Mouse (Mus musculus) liver, embryonic 16.5 days (tissue): ENCODE data around the gene Pex7. TPM values are rescaled to one million over a fixed set of nuclear protein-coding genes. Genes with fewer than 3 reads are reported as not detected.
A peak's percentile ranks its signal among the peaks of the same experiment; 100 is the strongest.

Experiments
- ATAC-seq: fragments of 200-750 bp; cut with Nextera tagmentation; 2 replicates; pipeline ENCODE4 v1.8.0; 2017; ENCODE audit warnings: low read depth, mild to moderate bottlenecking, moderate number of reproducible peaks, moderate library complexity
- H3K27ac ChIP-seq: fragments of 300-500 bp; sonication (generic); 2 replicates; pipeline ENCODE4 v1.5.1; 2014; ENCODE audit warnings: mild to moderate bottlenecking, low read length
- H3K27me3 ChIP-seq: fragments of 300-500 bp; sonication (generic); 2 replicates; pipeline ENCODE4 v1.6.1; 2014; ENCODE audit warnings: low read depth, low read length, mixed read lengths; ENCODE audit not compliant: control insufficient read depth, insufficient read depth
- H3K36me3 ChIP-seq: fragments of 300-500 bp; sonication (generic); 2 replicates; pipeline ENCODE4 v1.6.1; 2014; ENCODE audit warnings: mild to moderate bottlenecking; ENCODE audit not compliant: control insufficient read depth, insufficient read depth
- H3K4me1 ChIP-seq: fragments of 300-500 bp; sonication (generic); 2 replicates; pipeline ENCODE4 v1.6.1; 2014; ENCODE audit warnings: low read depth, low read length, mixed read lengths; ENCODE audit not compliant: control insufficient read depth
- H3K4me2 ChIP-seq: fragments of 300-500 bp; sonication (generic); 2 replicates; pipeline ENCODE4 v1.6.1; 2014; ENCODE audit warnings: low read depth, low read length, mixed read lengths
- H3K4me3 ChIP-seq: fragments of 300-500 bp; sonication (generic); 2 replicates; pipeline ENCODE4 v1.5.1; 2014; ENCODE audit warnings: low read depth, mild to moderate bottlenecking, low read length
- H3K9ac ChIP-seq: fragments of 300-500 bp; sonication (generic); 2 replicates; pipeline ENCODE4 v1.6.1; 2014; ENCODE audit warnings: low read depth, low read length
- H3K9me3 ChIP-seq: fragments of 300-500 bp; sonication (generic); replicated peaks from 2 replicates; pipeline ENCODE4 v1.6.1; 2016; ENCODE audit warnings: low read length; ENCODE audit not compliant: control insufficient read depth
- WGBS: fragments of 180-500 bp; shearing (Covaris S2); extraction: QIAGEN DNeasy Blood & Tissue Kit; methylation state at CpG from one replicate; pipeline ENCODE4 v1.1.7; 2014; ENCODE audit not compliant: insufficient replicate concordance; 5-methylcytosine and 5-hydroxymethylcytosine counted together
- polyA plus RNA-seq: library from polyadenylated mRNA; unstranded; fragments of >200 nt; fragmentation: Nextera tagmentation; extraction: Ambion mirVana; gene quantifications from 2 replicates; pipeline ENCODE4 v1.2.1, GENCODE M21; 2015

Pex7 gene
- polyA plus RNA-seq, 1 experiment from 2014 or later = 33.1 TPM

GRCm38 (mm10) chr10:19924256-19924655, 16.8 kb upstream of the Pex7 start:
- H3K4me1 ChIP-seq = no peaks in the 10 kb centered on the region
- ATAC-seq = no peak
- no peak overlapping the region for H3K27ac ChIP-seq
- no peaks in the 10 kb centered on the region for H3K27me3 ChIP-seq
- no peaks in the 10 kb centered on the region for H3K36me3 ChIP-seq
- H3K4me2 ChIP-seq = no peak overlapping the region
- H3K9me3 ChIP-seq = no peaks in the 10 kb centered on the region
- no peak overlapping the region for H3K4me3 ChIP-seq
- 64% methylated on average over 2 of the region's 2 CpGs for WGBS
- H3K9ac ChIP-seq = no peak overlapping the region

- no peak for ATAC-seq
- Histone ChIP-seq H3K27ac (no peak overlapping the region), H3K4me2 (no peak overlapping the region), H3K36me3 (no peaks in the 10 kb centered on the region), H3K4me1 (no peaks in the 10 kb centered on the region), H3K9ac (no peak overlapping the region), H3K27me3 (no peaks in the 10 kb centered on the region), H3K4me3 (no peak overlapping the region), H3K9me3 (no peaks in the 10 kb centered on the region)
- WGBS = 43% methylated on average over 4 of the region's 4 CpGs
These were observed 14.9 kb upstream of the Pex7 start for GRCm38 (mm10) chr10:19922410-19922809.

GRCm38 (mm10) chr10:19915301-19915700, 7.8 kb upstream of the Pex7 start:
- H3K4me3 ChIP-seq = no peak overlapping the region
- H3K9me3 ChIP-seq = no peaks in the 10 kb centered on the region
- 28% methylated on average over 1 of the region's 1 CpGs for WGBS
- ATAC-seq = peak; percentile 66
- no peak overlapping the region for H3K27ac ChIP-seq
- H3K27me3 ChIP-seq = no peaks in the 10 kb centered on the region
- H3K4me1 ChIP-seq = no peaks in the 10 kb centered on the region
- no peak overlapping the region for H3K4me2 ChIP-seq
- no peaks in the 10 kb centered on the region for H3K36me3 ChIP-seq
- no peak overlapping the region for H3K9ac ChIP-seq

GRCm38 (mm10) chr10:19913806-19914205, 6.3 kb upstream of the Pex7 start:
- Histone ChIP-seq H3K27me3 (no peaks in the 10 kb centered on the region), H3K4me2 (no peak overlapping the region), H3K4me1 (no peaks in the 10 kb centered on the region), H3K9me3 (no peaks in the 10 kb centered on the region), H3K27ac (no peak overlapping the region), H3K4me3 (no peak overlapping the region), H3K36me3 (no peaks in the 10 kb centered on the region), H3K9ac (no peak overlapping the region)
- no peak for ATAC-seq
- 54% methylated on average over 4 of the region's 4 CpGs for WGBS

GRCm38 (mm10) chr10:19911583-19911982, 4.1 kb upstream of the Pex7 start:
- WGBS = 27% methylated on average over 1 of the region's 1 CpGs
- Histone ChIP-seq H3K9ac (no peak overlapping the region), H3K27ac (no peak overlapping the region), H3K4me2 (no peak overlapping the region), H3K36me3 (no peaks in the 10 kb centered on the region), H3K4me1 (no peaks in the 10 kb centered on the region; the same call in 1 of the 2 replicates), H3K27me3 (no peaks in the 10 kb centered on the region), H3K4me3 (no peak overlapping the region), H3K9me3 (no peaks in the 10 kb centered on the region)
- no peak for ATAC-seq

- Histone ChIP-seq H3K4me2 (no peak overlapping the region), H3K4me1 (no peaks in the 10 kb centered on the region; the same call in 1 of the 2 replicates), H3K36me3 (no peaks in the 10 kb centered on the region), H3K27ac (no peak overlapping the region), H3K27me3 (no peaks in the 10 kb centered on the region), H3K9ac (no peak overlapping the region), H3K4me3 (no peak overlapping the region), H3K9me3 (no peaks in the 10 kb centered on the region)
- ATAC-seq = no peak
- WGBS = 57% methylated on average over 2 of the region's 2 CpGs
These were observed 3.0 kb upstream of the Pex7 start for GRCm38 (mm10) chr10:19910516-19910915.

- H3K9ac ChIP-seq = no peak overlapping the region
- WGBS = 52% methylated on average over 2 of the region's 2 CpGs
- H3K27me3 ChIP-seq = no peaks in the 10 kb centered on the region
- H3K4me1 ChIP-seq = no peaks in the 10 kb centered on the region; the same call in 1 of the 2 replicates
- H3K4me3 ChIP-seq = no peak overlapping the region
- no peaks in the 10 kb centered on the region for H3K9me3 ChIP-seq
- no peak overlapping the region for H3K4me2 ChIP-seq
- ATAC-seq = peak; percentile 50
- no peaks in the 10 kb centered on the region for H3K36me3 ChIP-seq
- no peak overlapping the region for H3K27ac ChIP-seq
These were observed 587 bp upstream of the Pex7 start for GRCm38 (mm10) chr10:19908076-19908475.

GRCm38 (mm10) chr10:19904077-19904820, 3.2 kb downstream of the Pex7 start:
- Histone ChIP-seq H3K4me3 (no peak overlapping the region), H3K9me3 (no peaks in the 10 kb centered on the region), H3K27ac (no peak overlapping the region), H3K36me3 (no peaks in the 10 kb centered on the region), H3K4me2 (no peak overlapping the region), H3K4me1 (no peaks in the 10 kb centered on the region; the same call in none of the 2 replicates), H3K9ac (no peak overlapping the region), H3K27me3 (no peaks in the 10 kb centered on the region)
- WGBS = 73% methylated on average over 13 of the region's 13 CpGs
- no peak for ATAC-seq

GRCm38 (mm10) chr10:19901992-19902391, 5.5 kb downstream of the Pex7 start:
- H3K4me2 ChIP-seq = no peak overlapping the region
- no peaks in the 10 kb centered on the region for H3K27me3 ChIP-seq
- ATAC-seq = peak; percentile 45; the same call in 1 of the 2 replicates
- no peaks in the 10 kb centered on the region for H3K9me3 ChIP-seq
- 51% methylated on average over 7 of the region's 7 CpGs for WGBS
- H3K27ac ChIP-seq = no peak overlapping the region
- H3K36me3 ChIP-seq = no peaks in the 10 kb centered on the region; the same call in 1 of the 2 replicates
- no peaks in the 10 kb centered on the region; the same call in none of the 2 replicates for H3K4me1 ChIP-seq
- H3K4me3 ChIP-seq = no peak overlapping the region
- no peak overlapping the region for H3K9ac ChIP-seq
